Mouse (Mus musculus) Patski (cell line): ENCODE data around the gene Myo16. TPM values are rescaled to one million over a fixed set of nuclear protein-coding genes. Genes with fewer than 3 reads are reported as not detected.

Experiments used
- ATAC-seq: fragments of 100-300 bp; one replicate; pipeline ENCODE4 v1.8.0; 2021
- CTCF ChIA-PET: fragments of 350-600 bp; sonication (Branson Sonifier 250); formaldehyde crosslinking; loops from one replicate; lab custom pipeline; 2022; ENCODE audit warnings: inconsistent platforms; lab: Charles Lee
- POLR2A ChIA-PET: fragments of 350-600 bp; sonication (Branson Sonifier 250); formaldehyde crosslinking; loops from one replicate; lab custom pipeline; 2022; ENCODE audit warnings: antibody characterized with exemption, inconsistent platforms; lab: Charles Lee
- DNase-seq: peaks from one replicate; pipeline ENCODE4 v3.0.0-alpha.2; 2011; ENCODE audit warnings: low read depth, low spot score
- H3K27me3 ChIP-seq: fragments of 371-371 bp; one replicate; pipeline ENCODE4 v1.5.1; 2021
- CTCF ChIP-seq: fragments of 100-300 bp; IDR thresholded peaks from one replicate; pipeline ENCODE4 v1.5.1; 2021
- in situ Hi-C: fragments of 300-500 bp; cut with MboI; formaldehyde crosslinking; loops from 3 replicates; pipeline ENCODE4 v1.11.1; 2018; ENCODE audit warnings: low pct_unique_long_range_greater_than_20kb, mixed read lengths
- polyA plus RNA-seq: library from polyadenylated mRNA; unstranded; gene quantifications from one replicate; pipeline ENCODE4 v1.2.3, GENCODE M21; 2021

Gene Myo16
- polyA plus RNA-seq, 1 experiment from 2014 or later, result 0.05 TPM

GRCm38 (mm10) chr8:10597595-10597994 lies 443.9 kb downstream of the Myo16 start:
- in situ Hi-C loops, result no loop called here
- ATAC-seq (no peak), DNase-seq (no peak)
- TF ChIP-seq CTCF, result no peak
- ChIA-PET CTCF (no interaction called here), POLR2A (no interaction called here)
- peaks cover 54% of the 10 kb centered on the region for H3K27me3 ChIP-seq

GRCm38 (mm10) chr8:10598889-10599288 lies 445.2 kb downstream of the Myo16 start:
- CTCF ChIA-PET, result no interaction called here
- DNase-seq (no peak), ATAC-seq (no peak)
- peaks cover 64% of the 10 kb centered on the region for H3K27me3 ChIP-seq
- no peak for TF ChIP-seq CTCF
- POLR2A ChIA-PET, result no interaction called here
- in situ Hi-C loops, result no loop called here

- TF ChIP-seq CTCF, result no peak
- peak; percentile 74 for DNase-seq
- ATAC-seq, result peak; percentile 67
- in situ Hi-C loops, result loop anchor here (25.0 kb wide), 1 partner anchor 206 kb away; no protein-coding TSS in a partner anchor
- ChIA-PET CTCF (interaction anchor here (1.0 to 2.7 kb wide), 7 partner anchors 19 to 400 kb away, joined by 3 to 10 read pairs (median 3); no protein-coding TSS in a partner anchor), POLR2A (interaction anchor here (0.5 to 1.5 kb wide), 2 partner anchors 10 to 778 kb away, joined by 3 to 6 read pairs; no protein-coding TSS in a partner anchor)
- H3K27me3 ChIP-seq, result peaks cover 57% of the 10 kb centered on the region
These were observed 452.5 kb downstream of the Myo16 start for GRCm38 (mm10) chr8:10606028-10606815.

GRCm38 (mm10) chr8:10606816-10607209 lies 453.1 kb downstream of the Myo16 start:
- CTCF ChIA-PET, result interaction anchor here (1.0 to 2.7 kb wide), 7 partner anchors 18 to 399 kb away, joined by 3 to 10 read pairs (median 3); no protein-coding TSS in a partner anchor
- no peak for TF ChIP-seq CTCF
- POLR2A ChIA-PET, result no interaction called here
- H3K27me3 ChIP-seq, result peaks cover 59% of the 10 kb centered on the region
- in situ Hi-C loops, result loop anchor here (25.0 kb wide), 1 partner anchor 205 kb away; no protein-coding TSS in a partner anchor
- ATAC-seq (peak; percentile 75), DNase-seq (no peak)

- ChIA-PET CTCF (no interaction called here), POLR2A (no interaction called here)
- no peak for ATAC-seq
- H3K27me3 ChIP-seq, result peaks cover 40% of the 10 kb centered on the region
- in situ Hi-C loops, result loop anchor here (25.0 kb wide), 1 partner anchor 201 kb away; no protein-coding TSS in a partner anchor
- TF ChIP-seq CTCF, result no peak
- DNase-seq, result no peak
These were observed 457.9 kb downstream of the Myo16 start for GRCm38 (mm10) chr8:10611636-10612035.

GRCm38 (mm10) chr8:10613371-10613770 lies 459.7 kb downstream of the Myo16 start:
- in situ Hi-C loops, result loop anchor here (25.0 kb wide), 1 partner anchor 199 kb away; no protein-coding TSS in a partner anchor
- CTCF ChIA-PET, result interaction anchor here (1.1 to 1.5 kb wide), 6 partner anchors 8 to 51 kb away, joined by 3 to 4 read pairs (median 3); no protein-coding TSS in a partner anchor
- no peak for ATAC-seq
- peak; percentile 57 for TF ChIP-seq CTCF
- POLR2A ChIA-PET, result interaction anchor here (0.7 to 0.8 kb wide), 2 partner anchors 9 to 391 kb away, joined by 3 read pairs; no protein-coding TSS in a partner anchor
- no peak for DNase-seq
- peaks cover 36% of the 10 kb centered on the region for H3K27me3 ChIP-seq

- peaks cover 8% of the 10 kb centered on the region for H3K27me3 ChIP-seq
- in situ Hi-C loops, result loop anchor here (25.0 kb wide), 1 partner anchor 193 kb away; no protein-coding TSS in a partner anchor
- POLR2A ChIA-PET, result no interaction called here
These were observed 466.0 kb downstream of the Myo16 start for GRCm38 (mm10) chr8:10619689-10620088.

GRCm38 (mm10) chr8:10625262-10625661 lies 471.6 kb downstream of the Myo16 start:
- TF ChIP-seq CTCF, result no peak
- in situ Hi-C loops, result loop anchor here (5.0 kb wide), 1 partner anchor 242 kb away; no protein-coding TSS in a partner anchor
- peak; percentile 67 for ATAC-seq
- DNase-seq, result peak; percentile 96
- ChIA-PET POLR2A (interaction anchor here (1.6 kb wide), 1 partner anchor 378 kb away, joined by 4 read pairs; no protein-coding TSS in a partner anchor), CTCF (interaction anchor here (0.8 to 0.9 kb wide), 2 partner anchors 18 to 388 kb away, joined by 4 to 5 read pairs; no protein-coding TSS in a partner anchor)
- peaks cover 8% of the 10 kb centered on the region for H3K27me3 ChIP-seq

More at GRCm38 (mm10) chr8:10619689-10620088, 466.0 kb downstream of the Myo16 start:
- no peak for ATAC-seq
- CTCF ChIA-PET, result interaction anchor here (1.0 to 2.2 kb wide), 2 partner anchors 9 to 15 kb away, joined by 3 to 7 read pairs; no protein-coding TSS in a partner anchor
- DNase-seq, result no peak
- TF ChIP-seq CTCF, result no peak

GRCm38 (mm10) chr8:10628725-10629124 lies 475.0 kb downstream of the Myo16 start:
- CTCF ChIA-PET, result interaction anchor here (0.9 to 2.9 kb wide), 6 partner anchors 9 to 337 kb away, joined by 3 to 10 read pairs (median 4); no protein-coding TSS in a partner anchor
- no peak for TF ChIP-seq CTCF
- POLR2A ChIA-PET, result interaction anchor here (0.6 to 0.7 kb wide), 3 partner anchors 26 to 754 kb away, joined by 3 to 5 read pairs (median 3); no protein-coding TSS in a partner anchor
- ATAC-seq, result no peak
- in situ Hi-C loops, result loop anchor here (5.0 kb wide), 1 partner anchor 239 kb away; no protein-coding TSS in a partner anchor
- H3K27me3 ChIP-seq, result peaks cover under 1% of the 10 kb centered on the region
- DNase-seq, result no peak

GRCm38 (mm10) chr8:10629862-10630261 lies 476.2 kb downstream of the Myo16 start:
- TF ChIP-seq CTCF, result no peak
- POLR2A ChIA-PET, result no interaction called here
- peak; percentile 58 for ATAC-seq
- CTCF ChIA-PET, result interaction anchor here (0.6 to 2.9 kb wide), 8 partner anchors 10 to 324 kb away, joined by 3 to 10 read pairs (median 4); no protein-coding TSS in a partner anchor
- DNase-seq, result peak; percentile 75
- no peaks in the 10 kb centered on the region for H3K27me3 ChIP-seq
- in situ Hi-C loops, result loop anchor here (5.0 kb wide), 1 partner anchor 237 kb away; no protein-coding TSS in a partner anchor
